Mouse (Mus musculus): ENCODE measurements at regions not wholly inside any gene's neighbourhood (a gene's known extent, or its start where the extent isn't known, plus 50 kb on each side); places are given as distances from the start of the nearest gene placed in this dataset.
"Not testable (repeated sequence)": the region's sequence is repeated elsewhere in the genome, so short reads cannot be mapped to it uniquely, and the experiment has no call there.

DNA sequence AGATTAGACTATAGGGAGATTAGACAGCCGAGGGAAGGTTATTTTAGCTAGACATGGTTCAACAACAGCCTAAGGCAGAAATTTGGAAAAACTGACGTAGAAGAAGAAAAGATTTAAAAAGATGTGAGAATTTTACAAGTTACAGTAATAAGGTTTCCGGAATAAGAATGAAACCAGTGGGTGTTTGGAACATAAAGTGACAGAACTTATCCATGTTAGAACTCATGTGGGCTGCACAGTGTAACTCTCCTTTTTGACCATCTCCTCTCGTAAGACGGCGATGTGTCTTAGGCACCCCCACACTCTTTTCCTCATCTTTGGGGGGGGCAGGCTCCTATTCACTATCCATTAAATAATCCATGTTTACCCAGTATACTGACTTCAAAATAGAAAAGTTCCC, 96.2 kb upstream of the Slc25a13 start:
- H3K4me1 ChIP-seq (replicated peaks): peaks cover 4% of the 10 kb centered on the region; the same call in 1 of the 2 replicates
- ATAC-seq (replicated peaks; ENCODE audit: insufficient number of reproducible peaks, insufficient read depth, low FRiP score, low read depth): no peak
- no peak overlapping the region for H3K27ac ChIP-seq
- WGBS: 73% methylated on average over 6 of the region's 6 CpGs
- H3K27me3 ChIP-seq: no peaks in the 10 kb centered on the region
- no peaks in the 10 kb centered on the region for H3K9me3 ChIP-seq (replicated peaks)
- no peak overlapping the region for H3K4me3 ChIP-seq
- H3K9ac ChIP-seq: no peak overlapping the region
- H3K4me2 ChIP-seq: no peak overlapping the region
- H3K36me3 ChIP-seq: no peaks in the 10 kb centered on the region

DNA sequence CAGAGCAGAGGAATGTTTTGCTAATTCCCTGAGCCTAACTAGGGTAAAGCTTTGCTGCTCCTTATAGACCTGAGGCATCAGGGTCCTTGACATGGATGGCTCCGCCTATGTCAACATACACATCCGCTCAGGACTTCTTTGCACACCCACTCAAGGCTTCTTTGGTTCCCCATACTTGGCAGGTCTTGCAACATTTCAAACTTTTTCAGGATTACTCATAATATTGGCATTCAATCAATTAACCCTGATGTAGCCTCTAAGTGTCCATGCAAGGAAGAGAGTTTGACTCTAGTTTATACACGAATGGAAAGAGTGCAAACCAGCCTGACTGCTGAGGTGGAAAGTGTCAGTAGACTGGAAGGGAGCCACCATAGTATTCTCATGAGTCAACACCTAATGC, 93.2 kb upstream of the Slc25a13 start:
- Histone ChIP-seq H3K4me1 (replicated peaks) (no peaks in the 10 kb centered on the region), H3K9ac (no peak overlapping the region), H3K4me2 (no peak overlapping the region), H3K36me3 (no peaks in the 10 kb centered on the region), H3K27ac (no peak overlapping the region), H3K4me3 (no peak overlapping the region), H3K27me3 (no peaks in the 10 kb centered on the region), H3K9me3 (replicated peaks) (no peaks in the 10 kb centered on the region)
- WGBS: 69% methylated on average over 3 of the region's 3 CpGs
- no peak for ATAC-seq (replicated peaks; ENCODE audit: insufficient number of reproducible peaks, insufficient read depth, low FRiP score, low read depth)

DNA sequence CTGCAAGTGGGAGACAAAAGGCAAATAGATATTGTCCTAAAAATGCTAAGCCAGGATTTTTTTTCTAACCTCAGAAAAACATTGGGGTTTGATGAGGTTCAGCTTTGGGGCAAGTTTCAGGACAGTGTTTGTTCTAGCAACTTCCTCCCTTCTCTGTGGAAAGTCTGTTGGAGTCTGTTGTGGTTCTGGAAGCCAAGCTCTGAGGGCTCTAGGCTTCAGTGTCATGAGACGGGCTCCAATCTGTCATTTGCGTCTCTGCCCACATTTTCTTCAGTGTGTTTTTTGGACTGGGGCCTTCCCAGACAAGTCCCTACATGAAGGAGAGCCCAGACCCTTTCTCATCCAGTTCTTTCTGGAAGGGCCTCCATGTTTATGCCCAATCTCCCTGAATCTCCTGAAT, 90.6 kb upstream of the Slc25a13 start:
- Histone ChIP-seq H3K9me3 (replicated peaks) (no peaks in the 10 kb centered on the region), H3K4me2 (no peak overlapping the region), H3K9ac (no peak overlapping the region), H3K27me3 (no peaks in the 10 kb centered on the region), H3K4me3 (no peak overlapping the region), H3K36me3 (no peaks in the 10 kb centered on the region), H3K27ac (no peak overlapping the region), H3K4me1 (replicated peaks) (no peaks in the 10 kb centered on the region)
- ATAC-seq (replicated peaks; ENCODE audit: insufficient number of reproducible peaks, insufficient read depth, low FRiP score, low read depth): no peak
- 63% methylated on average over 2 of the region's 2 CpGs for WGBS

DNA sequence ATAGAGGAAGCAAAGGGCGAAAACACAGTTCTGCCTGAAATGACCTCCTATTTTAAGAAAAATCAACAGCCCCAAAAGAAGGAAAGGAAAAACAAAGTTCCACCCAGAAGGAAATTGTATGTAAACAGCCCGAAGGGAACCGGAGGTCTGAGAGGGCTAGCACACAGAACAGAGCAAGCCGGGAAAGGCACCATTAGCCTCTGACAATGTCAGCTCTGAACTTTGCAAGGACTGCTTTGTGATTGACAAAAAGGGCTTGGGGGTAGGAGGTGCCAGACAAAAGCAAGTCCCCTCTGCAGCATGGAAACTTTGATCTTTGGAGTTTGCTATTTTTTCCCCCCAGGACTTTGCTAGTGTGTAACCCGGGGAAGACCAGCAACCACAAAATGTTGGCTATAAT, 86.8 kb upstream of the Slc25a13 start:
- Histone ChIP-seq H3K36me3 (no peaks in the 10 kb centered on the region), H3K27ac (no peak overlapping the region), H3K4me2 (no peak overlapping the region), H3K9me3 (replicated peaks) (no peaks in the 10 kb centered on the region), H3K27me3 (no peaks in the 10 kb centered on the region), H3K4me3 (no peak overlapping the region), H3K9ac (no peak overlapping the region), H3K4me1 (replicated peaks) (peaks cover 17% of the 10 kb centered on the region)
- WGBS: 35% methylated on average over 5 of the region's 5 CpGs
- ATAC-seq (replicated peaks; ENCODE audit: insufficient number of reproducible peaks, insufficient read depth, low FRiP score, low read depth): no peak

DNA sequence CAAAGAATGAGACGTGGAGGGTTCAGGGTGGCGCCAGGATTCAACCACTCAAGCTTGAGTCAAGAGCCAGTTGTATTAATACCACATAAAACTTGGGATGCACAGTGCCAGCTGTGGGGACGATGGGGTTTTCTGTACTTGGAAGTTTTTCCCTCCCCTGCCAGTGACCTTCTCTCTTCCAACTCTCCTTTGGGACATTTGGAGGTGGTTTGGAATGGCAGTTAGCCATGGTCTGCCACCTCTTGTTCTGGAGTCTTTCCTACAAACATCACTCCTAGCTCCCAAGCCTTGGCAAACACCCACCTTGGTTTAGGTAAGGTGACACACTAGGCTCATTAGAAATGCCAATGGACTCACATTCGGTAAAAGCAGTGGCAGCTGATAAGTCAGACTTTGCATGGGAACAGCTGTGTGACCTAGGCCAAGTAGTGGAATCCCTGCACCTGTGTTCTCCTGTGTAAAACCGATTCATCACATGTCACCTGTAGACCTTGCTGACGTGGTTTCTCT, 84.1 kb upstream of the Slc25a13 start:
- H3K27ac ChIP-seq: no peak overlapping the region
- H3K36me3 ChIP-seq: no peaks in the 10 kb centered on the region
- H3K4me1 ChIP-seq (replicated peaks): peaks cover 22% of the 10 kb centered on the region
- no peak overlapping the region for H3K4me3 ChIP-seq
- no peaks in the 10 kb centered on the region for H3K27me3 ChIP-seq
- whole genome bisulfite sequencing: 83% methylated on average over 6 of the region's 6 CpGs
- no peak overlapping the region for H3K4me2 ChIP-seq
- ATAC-seq (replicated peaks; ENCODE audit: insufficient number of reproducible peaks, insufficient read depth, low FRiP score, low read depth): no peak
- no peak overlapping the region for H3K9ac ChIP-seq
- H3K9me3 ChIP-seq (replicated peaks): no peaks in the 10 kb centered on the region

DNA sequence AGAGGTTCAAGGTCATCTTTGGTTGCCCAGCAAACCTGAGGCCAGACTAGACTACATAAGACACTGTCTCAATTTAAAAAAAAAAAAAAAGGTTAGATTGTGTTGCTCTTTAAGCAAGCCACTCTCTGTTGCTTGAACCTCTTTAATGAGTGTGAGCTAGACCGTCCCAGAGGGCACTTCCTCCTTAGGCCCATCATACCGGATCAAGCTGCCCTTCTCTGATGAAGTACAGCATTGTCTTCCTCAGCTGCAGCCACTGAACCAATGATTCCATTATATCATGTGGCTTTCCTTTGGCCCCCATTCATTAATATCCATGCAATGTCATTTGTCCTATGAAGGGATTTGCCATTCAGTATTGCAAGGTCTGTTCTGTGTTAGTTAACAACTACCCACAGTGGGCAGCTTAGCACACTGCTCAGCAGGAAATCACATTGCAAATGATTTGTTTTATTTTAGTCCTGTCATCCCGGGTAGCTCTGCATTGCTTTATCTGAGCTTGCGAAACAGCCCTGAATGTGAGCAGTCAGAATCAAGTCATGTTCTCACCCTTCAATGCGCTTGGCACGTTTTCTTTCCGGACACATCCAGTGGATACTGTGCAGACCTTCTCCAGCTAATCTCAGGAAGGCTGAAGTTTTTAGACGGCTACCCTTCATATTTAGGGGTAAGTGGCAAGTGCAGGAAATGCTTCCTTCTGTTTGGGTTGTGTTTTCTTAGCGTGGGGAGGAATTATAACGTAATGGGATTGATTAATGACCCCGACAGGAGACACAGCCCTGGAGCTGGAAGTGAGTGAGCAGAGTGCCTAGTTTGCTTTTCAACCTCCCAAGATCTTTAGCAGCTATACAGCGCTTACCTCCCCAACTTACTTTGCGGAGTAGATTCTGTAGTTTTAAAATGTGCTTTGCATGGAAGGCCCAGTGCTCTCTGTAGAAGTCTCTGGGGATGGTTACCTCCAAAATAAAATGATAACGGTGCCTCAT, 82.2 kb upstream of the Slc25a13 start:
- no peaks in the 10 kb centered on the region for H3K36me3 ChIP-seq
- ATAC-seq (replicated peaks; ENCODE audit: insufficient number of reproducible peaks, insufficient read depth, low FRiP score, low read depth): peak; percentile 94
- peaks cover 22% of the 10 kb centered on the region for H3K4me1 ChIP-seq (replicated peaks)
- H3K9me3 ChIP-seq (replicated peaks): no peaks in the 10 kb centered on the region
- H3K9ac ChIP-seq: no peak overlapping the region
- peak overlapping the region; percentile 80 for H3K27ac ChIP-seq
- 20% methylated on average over 14 of the region's 14 CpGs for WGBS
- peak overlapping the region; percentile 46 for H3K4me2 ChIP-seq
- peak overlapping the region; percentile 15; the same call in 1 of the 2 replicates for H3K4me3 ChIP-seq
- H3K27me3 ChIP-seq: no peaks in the 10 kb centered on the region

DNA sequence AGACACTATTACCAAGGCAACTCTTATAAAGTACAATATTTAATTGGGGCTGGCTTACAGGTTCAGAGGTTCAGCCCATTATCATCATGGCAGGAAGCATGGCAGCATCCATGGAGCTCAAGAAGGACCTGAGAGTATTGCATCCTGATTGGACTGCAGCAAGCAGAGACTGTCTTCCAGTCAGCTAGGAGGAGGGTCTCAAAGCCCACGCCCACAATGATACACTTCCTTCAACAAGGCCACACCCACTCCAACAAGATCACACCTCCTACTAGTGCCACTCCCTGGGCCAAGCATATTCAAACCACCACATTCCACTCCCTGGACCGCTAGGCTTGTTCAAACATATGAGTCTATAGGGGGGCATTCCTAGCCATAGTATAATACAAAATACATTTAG, 78.6 kb upstream of the Slc25a13 start:
- H3K36me3 ChIP-seq; H3K4me2 ChIP-seq; ATAC-seq (replicated peaks; ENCODE audit: insufficient number of reproducible peaks, insufficient read depth, low FRiP score, low read depth); H3K27ac ChIP-seq; H3K9me3 ChIP-seq (replicated peaks); H3K4me3 ChIP-seq; H3K27me3 ChIP-seq; H3K9ac ChIP-seq: not testable (repeated sequence)
- H3K4me1 ChIP-seq (replicated peaks): peaks cover 26% of the 10 kb centered on the region
- 82% methylated on average over 2 of the region's 2 CpGs for WGBS

DNA sequence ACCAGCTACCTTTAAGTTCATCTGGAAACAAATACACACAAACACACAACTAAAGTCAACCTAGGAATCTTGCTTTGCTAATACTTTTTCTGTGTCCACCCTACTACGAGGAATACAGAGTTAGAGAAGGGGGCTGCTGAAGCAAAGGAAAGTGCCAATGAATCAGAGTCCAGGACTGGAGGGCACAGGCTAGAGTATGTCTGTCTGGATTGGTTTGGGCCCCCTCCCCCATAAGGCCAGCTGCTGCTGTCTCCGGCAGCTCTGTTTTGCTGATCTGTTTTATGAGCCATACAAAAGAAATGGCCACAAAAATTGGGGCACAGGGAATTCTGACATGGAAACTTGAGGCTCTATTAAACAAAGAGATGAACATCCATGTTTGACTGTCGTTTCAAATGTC, 74.8 kb upstream of the Slc25a13 start:
- no peaks in the 10 kb centered on the region for H3K36me3 ChIP-seq
- 66% methylated on average over 3 of the region's 3 CpGs for WGBS
- H3K4me2 ChIP-seq: no peak overlapping the region
- peaks cover 14% of the 10 kb centered on the region for H3K4me1 ChIP-seq (replicated peaks)
- no peak overlapping the region for H3K27ac ChIP-seq
- no peaks in the 10 kb centered on the region for H3K27me3 ChIP-seq
- ATAC-seq (replicated peaks; ENCODE audit: insufficient number of reproducible peaks, insufficient read depth, low FRiP score, low read depth): no peak
- no peak overlapping the region for H3K4me3 ChIP-seq
- H3K9me3 ChIP-seq (replicated peaks): no peaks in the 10 kb centered on the region
- no peak overlapping the region for H3K9ac ChIP-seq

DNA sequence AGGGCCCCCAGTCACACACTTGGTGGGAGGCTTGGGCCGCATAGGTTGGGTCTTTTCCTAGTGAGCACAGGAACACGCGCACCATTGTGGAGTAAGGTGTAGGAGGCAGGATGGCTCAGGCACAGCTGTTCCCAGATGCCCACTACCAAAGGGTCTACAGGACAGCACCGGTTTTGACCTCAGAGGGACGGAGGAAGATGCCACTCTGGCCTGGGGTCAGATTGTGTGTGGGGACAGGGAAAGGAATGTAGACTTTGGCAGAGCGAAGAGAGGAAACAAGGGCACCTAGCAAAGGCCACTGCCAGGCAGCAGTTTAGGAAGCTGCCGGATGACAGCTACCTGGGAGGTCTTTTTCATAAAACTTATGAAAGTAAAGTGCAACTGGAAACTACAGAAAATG, 73.5 kb upstream of the Slc25a13 start:
- Histone ChIP-seq H3K27ac (no peak overlapping the region), H3K4me1 (replicated peaks) (peaks cover 14% of the 10 kb centered on the region), H3K9me3 (replicated peaks) (no peaks in the 10 kb centered on the region), H3K27me3 (no peaks in the 10 kb centered on the region), H3K4me3 (no peak overlapping the region), H3K36me3 (no peaks in the 10 kb centered on the region), H3K4me2 (no peak overlapping the region), H3K9ac (no peak overlapping the region)
- ATAC-seq (replicated peaks; ENCODE audit: insufficient number of reproducible peaks, insufficient read depth, low FRiP score, low read depth): no peak
- WGBS: 81% methylated on average over 7 of the region's 7 CpGs

DNA sequence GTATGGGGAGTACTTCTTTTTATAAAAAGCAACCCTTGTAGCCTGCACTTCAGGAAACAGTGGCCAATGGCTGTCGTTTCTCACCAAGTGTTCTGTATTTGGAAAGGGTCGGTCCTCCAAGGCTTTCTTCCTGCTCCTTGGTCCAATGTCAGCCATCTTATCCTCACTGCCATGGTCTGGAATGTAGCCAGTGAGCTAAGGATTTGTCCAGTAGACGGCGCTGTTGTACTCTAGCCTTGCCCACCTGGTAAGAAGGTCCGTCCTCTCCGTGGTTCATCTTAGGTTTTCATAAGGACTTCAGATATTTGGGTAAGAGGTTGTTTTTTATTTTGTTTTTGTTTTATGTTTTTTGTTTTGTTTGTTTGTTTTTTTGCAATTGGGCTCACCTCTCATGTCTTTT, 72.8 kb upstream of the Slc25a13 start:
- no peak for ATAC-seq (replicated peaks; ENCODE audit: insufficient number of reproducible peaks, insufficient read depth, low FRiP score, low read depth)
- no peaks in the 10 kb centered on the region for H3K36me3 ChIP-seq
- H3K4me2 ChIP-seq: no peak overlapping the region
- no peaks in the 10 kb centered on the region for H3K27me3 ChIP-seq
- H3K9me3 ChIP-seq (replicated peaks): no peaks in the 10 kb centered on the region
- WGBS: 32% methylated on average over 6 of the region's 6 CpGs
- H3K9ac ChIP-seq: no peak overlapping the region
- no peak overlapping the region for H3K27ac ChIP-seq
- no peak overlapping the region for H3K4me3 ChIP-seq
- peaks cover 14% of the 10 kb centered on the region for H3K4me1 ChIP-seq (replicated peaks)

DNA sequence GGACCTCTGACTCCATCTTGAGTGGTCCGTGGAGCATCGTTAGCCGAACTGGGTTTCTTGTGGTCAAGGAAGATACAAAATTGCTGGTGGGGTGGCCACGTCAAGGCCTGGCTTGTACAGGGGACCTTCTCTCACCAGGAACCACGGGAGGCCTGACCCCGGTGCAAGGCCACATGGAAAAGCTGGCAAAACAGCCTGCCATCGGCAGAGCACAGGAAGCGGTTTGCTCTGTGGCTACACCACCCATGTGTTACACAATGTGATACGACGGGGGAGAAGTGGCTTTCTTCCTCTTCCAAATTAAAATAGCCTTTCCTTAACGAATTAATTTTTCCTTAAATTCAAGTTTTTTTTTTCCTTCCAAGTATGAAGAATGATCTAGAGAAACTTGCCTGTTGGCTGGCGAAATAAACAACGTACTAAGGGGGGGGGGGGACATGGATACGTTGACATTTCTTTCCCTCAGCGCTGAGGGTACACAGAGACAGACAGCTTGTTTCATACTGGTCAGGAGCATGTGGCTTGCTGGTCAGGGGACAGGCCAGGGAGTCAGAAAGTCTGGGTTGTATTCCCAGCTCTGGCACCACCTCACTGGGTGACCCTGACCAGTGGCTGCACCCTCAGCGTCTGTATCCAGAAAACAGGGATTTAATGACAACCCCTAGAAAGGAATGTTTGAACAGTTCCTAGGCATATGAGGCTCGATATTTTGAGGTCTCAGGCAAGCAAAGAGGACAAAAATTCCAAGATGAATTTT, 64.0 kb upstream of the Slc25a13 start:
- H3K4me1 ChIP-seq (replicated peaks): no peaks in the 10 kb centered on the region
- H3K9me3 ChIP-seq (replicated peaks): no peaks in the 10 kb centered on the region
- H3K36me3 ChIP-seq: no peaks in the 10 kb centered on the region
- WGBS: 78% methylated on average over 17 of the region's 17 CpGs
- no peaks in the 10 kb centered on the region for H3K27me3 ChIP-seq
- no peak overlapping the region for H3K27ac ChIP-seq
- H3K4me2 ChIP-seq: no peak overlapping the region
- H3K4me3 ChIP-seq: no peak overlapping the region
- ATAC-seq (replicated peaks; ENCODE audit: insufficient number of reproducible peaks, insufficient read depth, low FRiP score, low read depth): no peak
- H3K9ac ChIP-seq: no peak overlapping the region

All from heart, embryonic 15.5 days (tissue).